Mouse (Mus musculus): ENCODE data around the gene Dctd. TPM values are rescaled to one million over a fixed set of nuclear protein-coding genes. Genes with fewer than 3 reads are reported as not detected.

The Dctd gene
- total and polyA plus RNA-seq, 2 experiments from 2014 or later: 7.6 to 11.6 TPM

GRCm38 (mm10) chr8:48146449-48146848 is 47.6 kb downstream of the Dctd start:
- Histone ChIP-seq H3K4me2 (ENCODE audit: low read depth, low read length) (no peak overlapping the region), H3K4me3 (ENCODE audit: low read depth, low read length) (no peak overlapping the region), H3K9ac (replicated peaks; ENCODE audit: low read depth, low read length) (no peak overlapping the region), H3K4me1 (ENCODE audit: control insufficient read depth, insufficient read depth) (no peaks in the 10 kb centered on the region), H3K27ac (ENCODE audit: low read depth) (no peak overlapping the region), H3K9me3 (replicated peaks; ENCODE audit: control insufficient read depth, low read length) (no peaks in the 10 kb centered on the region), H3K36me3 (replicated peaks; ENCODE audit: control insufficient read depth, insufficient read depth, low read length) (no peaks in the 10 kb centered on the region), H3K27me3 (ENCODE audit: control insufficient read depth, insufficient read depth, low read length) (no peaks in the 10 kb centered on the region)
- TF ChIP-seq EP300 (IDR thresholded peaks at IDR 0.05; ENCODE audit: low read depth): no peak
- DNase-seq (ENCODE audit: low spot score): no peak
- no peak for ATAC-seq (ENCODE audit: insufficient read depth, low read depth)
- 85% methylated on average over 10 of the region's 10 CpGs for WGBS

GRCm38 (mm10) chr8:48152062-48152738 is 53.3 kb downstream of the Dctd start:
- peak; percentile 15 for DNase-seq (ENCODE audit: low spot score)

GRCm38 (mm10) chr8:48153360-48154121 is 54.6 kb downstream of the Dctd start:
- WGBS: 28% methylated on average over 15 of the region's 15 CpGs
- H3K27ac ChIP-seq (ENCODE audit: low read depth): 0 out of 2 replicates have a peak overlapping the region, but pooled peaks have one; percentile 3
- no peaks in the 10 kb centered on the region for H3K36me3 ChIP-seq (replicated peaks; ENCODE audit: control insufficient read depth, insufficient read depth, low read length)
- ATAC-seq (ENCODE audit: insufficient read depth, low read depth) (peak; percentile 80), DNase-seq (ENCODE audit: low spot score) (peak; percentile 73)
- H3K4me1 ChIP-seq (ENCODE audit: control insufficient read depth, insufficient read depth): 0 out of 2 replicates have a peak, but pooled peaks cover 10% of the 10 kb centered on the region
- H3K9ac ChIP-seq (replicated peaks; ENCODE audit: low read depth, low read length): no peak overlapping the region
- TF ChIP-seq EP300 (IDR thresholded peaks at IDR 0.05; ENCODE audit: low read depth) (no peak), CTCF (IDR thresholded peaks at IDR 0.05; ENCODE audit: low read depth) (no peak)
- H3K27me3 ChIP-seq (ENCODE audit: control insufficient read depth, insufficient read depth, low read length): no peaks in the 10 kb centered on the region
- peak overlapping the region; percentile 60 for H3K4me2 ChIP-seq (ENCODE audit: low read depth, low read length)
- H3K9me3 ChIP-seq (replicated peaks; ENCODE audit: control insufficient read depth, low read length): no peaks in the 10 kb centered on the region
- peak overlapping the region; percentile 26 for H3K4me3 ChIP-seq (ENCODE audit: low read depth, low read length)

More at GRCm38 (mm10) chr8:48152062-48152738, 53.3 kb downstream of the Dctd start:
- no peaks in the 10 kb centered on the region for H3K27me3 ChIP-seq (ENCODE audit: control insufficient read depth, insufficient read depth, low read length)
- whole genome bisulfite sequencing: 43% methylated on average over 19 of the region's 19 CpGs
- no peaks in the 10 kb centered on the region for H3K36me3 ChIP-seq (replicated peaks; ENCODE audit: control insufficient read depth, insufficient read depth, low read length)
- H3K4me3 ChIP-seq (ENCODE audit: low read depth, low read length): no peak overlapping the region
- H3K9me3 ChIP-seq (replicated peaks; ENCODE audit: control insufficient read depth, low read length): no peaks in the 10 kb centered on the region
- H3K27ac ChIP-seq (ENCODE audit: low read depth): no peak overlapping the region
- no peak overlapping the region; the same call in 1 of the 2 replicates for H3K4me2 ChIP-seq (ENCODE audit: low read depth, low read length)
- 0 out of 2 replicates have a peak, but pooled peaks have one; percentile 16 for ATAC-seq (ENCODE audit: insufficient read depth, low read depth)
- no peak for TF ChIP-seq CTCF (IDR thresholded peaks at IDR 0.05; ENCODE audit: low read depth)
- no peak for TF ChIP-seq EP300 (IDR thresholded peaks at IDR 0.05; ENCODE audit: low read depth)
- H3K9ac ChIP-seq (replicated peaks; ENCODE audit: low read depth, low read length): no peak overlapping the region
- H3K4me1 ChIP-seq (ENCODE audit: control insufficient read depth, insufficient read depth): 0 out of 2 replicates have a peak, but pooled peaks cover 10% of the 10 kb centered on the region

- Histone ChIP-seq H3K9ac (replicated peaks; ENCODE audit: low read depth, low read length) (no peak overlapping the region), H3K9me3 (replicated peaks; ENCODE audit: control insufficient read depth, low read length) (no peaks in the 10 kb centered on the region), H3K27ac (ENCODE audit: low read depth) (no peak overlapping the region), H3K27me3 (ENCODE audit: control insufficient read depth, insufficient read depth, low read length) (no peaks in the 10 kb centered on the region), H3K4me3 (ENCODE audit: low read depth, low read length) (no peak overlapping the region), H3K36me3 (replicated peaks; ENCODE audit: control insufficient read depth, insufficient read depth, low read length) (no peaks in the 10 kb centered on the region), H3K4me1 (ENCODE audit: control insufficient read depth, insufficient read depth) (0 out of 2 replicates have a peak, but pooled peaks cover 10% of the 10 kb centered on the region), H3K4me2 (ENCODE audit: low read depth, low read length) (no peak overlapping the region)
- ATAC-seq (ENCODE audit: insufficient read depth, low read depth) (no peak), DNase-seq (ENCODE audit: low spot score) (no peak)
- TF ChIP-seq EP300 (IDR thresholded peaks at IDR 0.05; ENCODE audit: low read depth): no peak
- TF ChIP-seq CTCF (IDR thresholded peaks at IDR 0.05; ENCODE audit: low read depth): no peak
- 42% methylated on average over 10 of the region's 10 CpGs for WGBS
Observed at GRCm38 (mm10) chr8:48157718-48158117, 58.8 kb downstream of the Dctd start.

GRCm38 (mm10) chr8:48158560-48159217 is 59.8 kb downstream of the Dctd start:
- no peak overlapping the region for H3K9ac ChIP-seq (replicated peaks; ENCODE audit: low read depth, low read length)
- H3K27ac ChIP-seq (ENCODE audit: low read depth): no peak overlapping the region
- ATAC-seq (ENCODE audit: insufficient read depth, low read depth) (no peak), DNase-seq (ENCODE audit: low spot score) (no peak)
- no peaks in the 10 kb centered on the region for H3K36me3 ChIP-seq (replicated peaks; ENCODE audit: control insufficient read depth, insufficient read depth, low read length)
- H3K9me3 ChIP-seq (replicated peaks; ENCODE audit: control insufficient read depth, low read length): no peaks in the 10 kb centered on the region
- H3K4me2 ChIP-seq (ENCODE audit: low read depth, low read length): no peak overlapping the region
- TF ChIP-seq CTCF (IDR thresholded peaks at IDR 0.05; ENCODE audit: low read depth) (no peak), EP300 (IDR thresholded peaks at IDR 0.05; ENCODE audit: low read depth) (no peak)
- 0 out of 2 replicates have a peak, but pooled peaks cover 5% of the 10 kb centered on the region for H3K4me1 ChIP-seq (ENCODE audit: control insufficient read depth, insufficient read depth)
- H3K27me3 ChIP-seq (ENCODE audit: control insufficient read depth, insufficient read depth, low read length): no peaks in the 10 kb centered on the region
- 70% methylated on average over 15 of the region's 15 CpGs for WGBS
- H3K4me3 ChIP-seq (ENCODE audit: low read depth, low read length): no peak overlapping the region

Measured in heart, postnatal 0 days (tissue).